Mouse (Mus musculus) C2C12 (cell line): ENCODE results near the gene Cpt1b.

Experiments used
- CEBPB ChIP-seq: IDR thresholded peaks from one replicate; pipeline ENCODE4 v1.6.1; 2011; ENCODE audit warnings: low read depth, mild to moderate bottlenecking, control low read depth, moderate library complexity
- CTCF ChIP-seq: IDR thresholded peaks from one replicate; pipeline ENCODE4 v1.5.1; 2011; ENCODE audit not compliant: control insufficient read depth, insufficient read depth, insufficient read length
- MAX ChIP-seq: IDR thresholded peaks from one replicate; pipeline ENCODE4 v1.6.1; 2011; ENCODE audit warnings: mild to moderate bottlenecking, control low read depth
- MYOD1 ChIP-seq: IDR thresholded peaks from one replicate; pipeline ENCODE4 v1.6.1; 2011; ENCODE audit warnings: low read depth; ENCODE audit not compliant: control insufficient read depth, insufficient read length
- USF1 ChIP-seq: IDR thresholded peaks from one replicate; pipeline ENCODE4 v1.6.1; 2011; ENCODE audit warnings: low read depth, mild to moderate bottlenecking, control low read depth, moderate library complexity

DNA sequence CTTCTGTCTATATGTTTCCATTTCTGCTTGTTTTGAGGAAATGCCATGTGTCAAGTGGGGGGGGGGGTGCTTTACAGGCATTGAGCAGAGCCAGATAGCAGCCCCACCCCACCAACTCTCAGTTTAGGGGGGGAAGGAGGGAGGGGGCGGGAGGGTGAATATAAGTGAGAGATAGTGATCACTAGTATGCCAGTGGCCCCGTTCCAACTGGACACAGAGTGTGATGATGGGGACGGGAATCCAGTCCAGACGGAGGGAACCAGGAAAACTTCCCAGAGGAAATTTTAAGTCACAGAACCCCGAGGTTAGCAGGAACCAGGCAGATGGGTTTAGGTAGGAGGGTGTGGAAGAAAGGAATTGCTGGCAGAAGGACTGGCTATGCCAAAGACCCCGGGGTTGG lies 30.0 kb upstream of the Cpt1b start:
- TF ChIP-seq CTCF (no peak), MAX (no peak), CEBPB (no peak), USF1 (no peak), MYOD1 (no peak)
